Mouse (Mus musculus): ENCODE measurements at regions not wholly inside any gene's neighbourhood (a gene's known extent, or its start where the extent isn't known, plus 50 kb on each side); places are given as distances from the start of the nearest gene placed in this dataset.

DNA sequence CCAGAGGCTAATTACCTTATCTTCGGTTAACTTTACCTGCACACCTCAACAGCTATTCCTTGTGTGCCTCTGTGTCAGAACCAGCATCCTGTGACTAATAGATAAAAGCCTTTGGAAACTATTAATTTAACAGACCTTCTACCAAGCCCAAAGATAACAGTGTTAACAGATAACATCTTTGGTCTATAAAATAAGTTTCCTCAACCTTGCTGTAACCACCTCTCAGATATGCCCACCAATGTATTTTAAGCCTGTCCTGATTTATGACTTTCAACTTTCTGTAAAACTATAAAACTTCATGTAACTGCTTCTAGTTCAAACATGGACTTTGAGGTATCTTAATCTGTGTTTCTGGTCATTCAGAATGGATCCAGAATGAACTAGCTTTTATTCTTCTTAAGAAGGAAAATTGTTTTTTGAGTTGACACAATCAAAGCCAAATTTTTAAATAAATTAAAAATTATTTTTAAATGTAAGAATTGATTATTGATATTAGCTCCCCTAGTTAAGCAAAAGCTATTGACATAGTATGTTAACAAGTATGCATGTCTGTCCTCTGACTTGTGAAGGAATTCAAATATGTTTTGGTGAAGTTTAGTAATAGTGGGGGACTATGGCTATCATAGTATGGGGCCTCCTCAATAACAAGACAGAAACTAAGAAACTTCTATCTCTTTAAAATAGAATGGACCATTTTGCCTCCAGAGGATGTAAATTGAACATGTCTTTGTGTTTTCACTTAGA, 238.7 kb upstream of the Marcks start:
- DNase-seq (ENCODE audit: low spot score in 2 of 2): no peak

DNA sequence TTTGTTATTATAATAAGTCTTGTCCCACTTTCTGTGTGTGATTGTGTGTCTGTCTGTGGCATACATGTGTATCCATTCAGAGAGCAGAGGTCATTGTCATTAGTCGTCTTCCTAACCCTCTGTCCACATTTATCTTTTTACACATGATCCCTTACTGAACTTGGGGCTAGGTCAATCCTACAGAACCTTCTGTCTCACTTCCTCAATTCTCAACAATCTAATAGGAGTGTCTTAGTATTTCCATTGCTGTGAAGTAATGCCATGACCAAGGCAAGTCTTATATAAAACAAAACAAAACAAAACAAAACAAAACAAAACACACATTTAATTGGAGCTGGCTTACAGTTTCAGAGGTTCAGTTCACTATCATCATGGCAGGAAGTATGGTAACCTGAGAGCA, 237.5 kb upstream of the Marcks start:
- no peak for DNase-seq (ENCODE audit: low spot score in 2 of 2)

DNA sequence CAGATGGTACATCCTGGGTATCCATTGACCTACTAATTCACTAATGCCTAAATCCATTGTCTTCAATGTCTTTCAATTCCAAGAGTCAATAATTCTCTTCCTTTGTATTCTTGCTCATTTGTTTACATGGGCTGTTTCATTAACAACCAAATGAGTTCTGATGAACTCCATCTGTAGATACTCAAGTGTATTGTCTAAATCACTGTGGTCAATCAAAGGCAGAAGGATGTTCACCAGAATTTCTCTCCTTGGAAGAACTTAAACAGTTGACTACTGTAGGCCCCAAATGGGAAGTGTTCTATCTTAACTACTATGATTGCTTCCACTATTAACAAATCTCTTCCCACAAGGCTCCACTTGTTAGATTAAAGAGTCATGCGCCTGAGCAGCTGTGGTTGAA, 236.9 kb upstream of the Marcks start:
- DNase-seq (ENCODE audit: low spot score in 2 of 2): no peak

- no peak for DNase-seq (ENCODE audit: low spot score in 2 of 2)
Observed at GRCm38 (mm10) chr10:37368997-37369679, 230.4 kb upstream of the Marcks start.

DNA sequence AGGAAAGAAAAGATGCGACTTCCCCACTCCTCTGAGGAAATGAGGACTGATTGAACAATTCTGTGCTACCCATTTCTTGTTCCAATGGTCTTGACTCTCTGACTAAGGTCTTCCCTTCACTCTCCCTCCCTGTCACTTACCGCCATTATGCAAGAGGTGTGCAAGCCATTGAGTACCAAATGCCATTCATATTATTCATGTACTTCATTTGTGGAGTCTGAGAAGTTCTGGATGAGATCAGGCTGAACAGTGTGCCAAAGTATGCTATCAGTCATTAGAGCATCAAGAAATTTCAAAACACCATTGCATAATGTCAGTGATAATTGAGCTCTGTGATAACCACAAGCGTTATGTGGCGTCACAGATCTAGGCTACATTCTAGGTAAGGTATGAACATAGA, 229.1 kb upstream of the Marcks start:
- DNase-seq (ENCODE audit: low spot score in 2 of 2): no peak

GRCm38 (mm10) chr10:37364506-37364905, 225.8 kb upstream of the Marcks start:
- no peak for DNase-seq (ENCODE audit: low spot score in 2 of 2)

GRCm38 (mm10) chr10:37360985-37361384, 222.3 kb upstream of the Marcks start:
- no peak for DNase-seq (ENCODE audit: low spot score in 2 of 2)

GRCm38 (mm10) chr10:37358900-37359299, 220.2 kb upstream of the Marcks start:
- DNase-seq (ENCODE audit: low spot score in 2 of 2): no peak

DNA sequence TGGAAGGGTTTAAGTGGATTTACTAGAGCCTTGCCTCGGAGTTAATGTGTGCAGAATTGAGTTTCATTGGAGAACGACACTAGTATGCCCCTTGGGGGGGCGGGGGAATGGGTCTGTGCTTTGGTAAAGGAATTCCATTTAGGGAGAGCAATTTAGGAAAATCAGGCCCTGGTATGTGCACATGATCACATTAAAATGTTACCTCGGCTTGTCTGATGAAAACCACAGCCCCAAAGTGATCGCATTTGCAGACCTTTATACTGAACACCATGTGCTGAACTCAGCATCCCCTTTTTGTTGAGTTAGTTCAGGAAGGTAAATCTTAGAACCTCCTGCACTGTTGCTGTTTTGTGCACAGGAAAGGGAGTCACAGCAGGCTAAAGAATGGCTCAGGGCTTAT, 219.6 kb upstream of the Marcks start:
- no peak for DNase-seq (ENCODE audit: low spot score in 2 of 2)

GRCm38 (mm10) chr10:37357304-37358060, 218.8 kb upstream of the Marcks start:
- DNase-seq (ENCODE audit: low spot score in 2 of 2): no peak

- no peak for DNase-seq (ENCODE audit: low spot score in 2 of 2)
Observed at GRCm38 (mm10) chr10:37349261-37349660, 210.5 kb upstream of the Marcks start.

GRCm38 (mm10) chr10:37348416-37348815, 209.7 kb upstream of the Marcks start:
- DNase-seq (ENCODE audit: low spot score in 2 of 2): no peak

DNA sequence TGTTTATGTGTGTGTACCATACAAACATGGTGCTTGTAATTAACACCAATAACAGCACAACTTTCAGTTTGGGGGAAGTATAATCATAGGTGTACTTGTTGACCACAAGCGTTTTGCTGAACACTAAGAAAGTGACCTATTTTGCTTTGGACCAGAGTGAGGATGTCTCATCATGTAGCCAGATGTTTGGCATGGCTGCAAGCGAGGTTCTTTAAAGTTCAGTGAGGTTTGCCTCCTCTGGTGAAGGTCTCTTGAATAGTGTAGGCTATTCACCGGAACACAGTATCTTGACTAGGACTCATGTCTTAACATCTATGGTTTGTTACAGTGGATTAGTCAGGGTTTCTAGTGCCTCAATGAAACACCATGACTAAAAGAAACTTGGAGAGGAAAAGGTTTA, 208.9 kb upstream of the Marcks start:
- no peak for DNase-seq (ENCODE audit: low spot score in 2 of 2)

- no peak for DNase-seq (ENCODE audit: low spot score in 2 of 2)
Observed at GRCm38 (mm10) chr10:37342675-37343074, 204.0 kb upstream of the Marcks start.

- no peak for DNase-seq (ENCODE audit: low spot score in 2 of 2)
Observed at GRCm38 (mm10) chr10:37339658-37340057, 200.9 kb upstream of the Marcks start.

GRCm38 (mm10) chr10:37338073-37338912, 199.6 kb upstream of the Marcks start:
- peak in 1 of 2 experiments; percentile 17 for DNase-seq (ENCODE audit: low spot score in 2 of 2)

DNA sequence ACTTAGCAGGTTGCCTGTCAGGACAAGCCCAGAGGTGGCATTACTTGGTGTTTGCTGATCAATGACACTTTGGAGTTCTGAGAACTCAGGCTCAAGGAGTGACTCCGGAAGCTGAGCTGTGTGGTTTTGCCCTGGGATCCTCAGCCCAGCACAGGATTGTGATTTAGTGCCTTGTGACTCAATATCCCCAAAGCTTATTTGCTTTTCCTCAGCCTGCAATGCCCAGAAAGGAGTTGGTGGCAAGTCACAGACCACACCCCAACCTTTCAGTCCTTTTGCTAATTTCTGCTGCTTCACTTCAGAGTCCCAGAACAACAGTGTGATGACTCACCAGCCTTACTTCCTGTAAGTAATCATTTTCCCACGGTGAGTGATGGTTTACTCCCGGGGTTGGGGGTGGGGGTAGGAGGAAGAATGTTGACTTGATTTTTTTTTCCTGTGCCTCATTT, 198.5 kb upstream of the Marcks start:
- DNase-seq (ENCODE audit: low spot score in 2 of 2): no peak

DNA sequence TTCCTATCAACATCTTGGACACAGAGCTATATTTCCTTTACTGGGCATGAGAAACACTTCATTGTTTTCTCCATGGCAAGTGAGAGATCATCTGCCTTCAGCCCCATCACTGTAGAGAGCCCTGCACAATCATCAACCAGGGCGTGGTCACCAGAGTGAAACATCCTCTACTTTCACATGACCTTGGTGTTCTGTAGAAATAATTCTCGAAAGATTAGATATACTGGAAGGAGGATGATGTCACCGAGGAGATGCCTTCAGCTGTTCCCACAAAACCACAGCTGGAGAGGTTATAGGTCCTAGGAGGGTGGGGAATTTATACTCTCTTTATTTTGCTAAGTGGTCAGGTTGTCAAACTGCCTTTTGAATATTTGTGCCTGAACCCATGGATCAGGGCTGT, 196.4 kb upstream of the Marcks start:
- DNase-seq (ENCODE audit: low spot score in 2 of 2): no peak

DNA sequence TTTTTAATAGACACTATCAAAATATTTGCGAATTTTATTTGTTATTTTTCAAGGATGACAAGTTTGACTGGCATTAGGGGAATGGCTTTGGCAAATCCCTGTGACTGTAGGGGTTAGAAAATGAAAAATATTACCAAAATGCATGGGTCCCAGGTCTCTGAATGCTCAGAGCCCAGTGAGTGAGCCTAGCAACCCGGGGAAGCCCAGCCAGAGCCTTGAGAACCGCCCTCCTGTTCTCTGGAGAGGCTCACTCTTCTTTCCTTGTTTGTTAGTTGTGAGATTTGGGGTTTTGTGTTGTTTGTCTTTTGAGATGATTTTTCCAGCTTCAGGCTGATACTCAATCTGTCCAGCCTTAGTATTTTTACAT, 187.4 kb upstream of the Marcks start:
- DNase-seq (ENCODE audit: low spot score in 2 of 2): no peak

- no peak for DNase-seq (ENCODE audit: low spot score in 2 of 2)
Observed at GRCm38 (mm10) chr10:37325514-37326167, 186.9 kb upstream of the Marcks start.

DNA sequence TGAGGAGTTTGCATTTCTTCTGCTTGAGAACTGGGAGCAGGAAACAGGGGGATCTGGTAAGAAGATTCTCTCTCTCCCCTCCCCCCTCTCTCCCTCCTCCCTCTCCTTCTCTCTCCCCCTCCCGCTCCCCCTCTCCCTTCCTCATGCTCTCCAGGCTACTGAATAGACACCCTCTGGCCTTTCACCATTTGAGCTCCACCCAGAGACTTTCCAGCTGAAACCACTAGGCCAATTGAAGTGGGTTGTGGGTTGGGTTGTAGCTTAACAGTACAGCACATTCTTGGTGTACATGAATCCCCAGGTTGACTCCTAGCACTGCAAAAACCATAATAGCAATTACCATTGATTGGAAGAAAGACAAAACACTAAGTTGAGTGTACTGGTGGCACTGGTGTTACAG, 185.0 kb upstream of the Marcks start:
- DNase-seq (ENCODE audit: low spot score in 2 of 2): no peak

Measured in spleen, postnatal 14 days (tissue).